Mouse (Mus musculus) mouse trophoblast stem cell (cell line): Measurements from ENCODE around the gene Srsf6.

Experiments used
- in situ Hi-C, 2 experiments: fragments of 300-500 bp; cut with MseI, MboI; formaldehyde crosslinking; loops; 2 replicates in 1 of 2; 3 replicates in 1 of 2; pipeline ENCODE4 v1.15.1; 2025

The Srsf6 gene

GRCm38 (mm10) chr2:162931674-162932650, 634 bp downstream of the Srsf6 start:
- in situ Hi-C loops: no loop called here

- in situ Hi-C loops: no loop called here
Observed at GRCm38 (mm10) chr2:162932706-162933105, 1.4 kb downstream of the Srsf6 start.

GRCm38 (mm10) chr2:162934421-162934820, 3.1 kb downstream of the Srsf6 start:
- in situ Hi-C loops: no loop called here

GRCm38 (mm10) chr2:162935700-162936099, 4.4 kb downstream of the Srsf6 start:
- in situ Hi-C loops: no loop called here

- in situ Hi-C loops: no loop called here
Observed at GRCm38 (mm10) chr2:162939562-162939961, 8.2 kb downstream of the Srsf6 start.

GRCm38 (mm10) chr2:162943148-162943846, 12.0 kb downstream of the Srsf6 start, which contains the start of gene L3mbtl1:
Gene L3mbtl1, plus strand, starts transcription at chr2:162943472.
- in situ Hi-C loops: no loop called here

- in situ Hi-C loops: no loop called here
Observed at GRCm38 (mm10) chr2:162943931-162944330, 12.6 kb downstream of the Srsf6 start.

- in situ Hi-C loops: no loop called here
Observed at GRCm38 (mm10) chr2:162946964-162947363, 15.6 kb downstream of the Srsf6 start.

- in situ Hi-C loops: no loop called here
Observed at GRCm38 (mm10) chr2:162947736-162948135, 16.4 kb downstream of the Srsf6 start.

- in situ Hi-C loops: no loop called here
Observed at GRCm38 (mm10) chr2:162948221-162948620, 16.9 kb downstream of the Srsf6 start.

- in situ Hi-C loops: no loop called here
Observed at GRCm38 (mm10) chr2:162950776-162951175, 19.4 kb downstream of the Srsf6 start.

GRCm38 (mm10) chr2:162956843-162957242, 25.5 kb downstream of the Srsf6 start:
- in situ Hi-C loops: no loop called here

- in situ Hi-C loops: no loop called here
Observed at GRCm38 (mm10) chr2:162961321-162961720, 30.0 kb downstream of the Srsf6 start.

GRCm38 (mm10) chr2:162966734-162967133, 35.4 kb downstream of the Srsf6 start:
- in situ Hi-C loops: no loop called here

GRCm38 (mm10) chr2:162968357-162968756, 37.0 kb downstream of the Srsf6 start:
- in situ Hi-C loops: no loop called here

GRCm38 (mm10) chr2:162969101-162969500, 37.8 kb downstream of the Srsf6 start:
- in situ Hi-C loops: no loop called here

- in situ Hi-C loops: no loop called here
Observed at GRCm38 (mm10) chr2:162970896-162971295, 39.6 kb downstream of the Srsf6 start.

GRCm38 (mm10) chr2:162972752-162973151, 41.4 kb downstream of the Srsf6 start:
- in situ Hi-C loops: no loop called here

GRCm38 (mm10) chr2:162973206-162973605, 41.9 kb downstream of the Srsf6 start:
- in situ Hi-C loops: no loop called here

- in situ Hi-C loops: no loop called here
Observed at GRCm38 (mm10) chr2:162973637-162974036, 42.3 kb downstream of the Srsf6 start.

GRCm38 (mm10) chr2:162975157-162975775, 43.9 kb downstream of the Srsf6 start:
- in situ Hi-C loops: no loop called here

- in situ Hi-C loops: no loop called here
Observed at GRCm38 (mm10) chr2:162976001-162976400, 44.7 kb downstream of the Srsf6 start.
